Mouse (Mus musculus): ENCODE results near the gene Fmo6. TPM values are rescaled to one million over a fixed set of nuclear protein-coding genes. Genes with fewer than 3 reads are reported as not detected.
A peak's percentile ranks its signal among the peaks of the same experiment; 100 is the strongest.

Fmo6 gene
- 0.15 TPM in 1 of 2 replicates, not detected in the other for polyA plus RNA-seq (2015; fragmentation: Nextera tagmentation; extraction: Ambion mirVana)

DNA sequence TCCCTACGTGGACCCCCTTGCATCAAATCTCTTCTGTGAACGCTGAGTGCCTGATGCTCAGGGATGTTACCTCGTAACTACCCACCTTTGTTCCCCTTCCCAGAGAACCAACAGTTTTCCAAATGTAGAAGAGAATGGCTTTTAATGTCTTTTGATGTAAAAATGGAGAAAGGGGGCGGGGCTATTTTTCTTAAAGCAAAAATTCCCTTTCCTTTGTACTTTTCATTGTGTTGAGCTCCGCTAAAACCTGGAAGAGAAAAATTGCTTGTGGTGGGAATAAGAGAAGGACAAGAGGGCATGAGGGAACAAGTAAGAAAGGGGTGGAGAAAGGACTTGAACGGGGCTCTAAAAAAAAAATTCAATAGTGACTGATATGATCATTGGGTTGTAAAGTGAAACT lies at the start of gene Fmo6:
Gene Fmo6 (minus strand): TSS at position 101 of the 400 bp plus-strand sequence.
- no peaks in the 10 kb centered on the region for H3K4me1 ChIP-seq (replicated peaks; ENCODE audit: insufficient read depth, low read length)
- ATAC-seq (replicated peaks; ENCODE audit: low FRiP score, low read depth) (no peak), DNase-seq (ENCODE audit: low spot score) (no peak)
- no peak within 1 kb of the TSS for H3K9ac ChIP-seq (ENCODE audit: low read depth, low read length)
- H3K4me2 ChIP-seq (ENCODE audit: low read length) = no peak within 1 kb of the TSS
- no peaks in the 10 kb centered on the region for H3K9me3 ChIP-seq (replicated peaks; ENCODE audit: low read length)
- WGBS = 77% methylated on average over 6 of the region's 6 CpGs
- no peaks in the 10 kb centered on the region for H3K27me3 ChIP-seq (ENCODE audit: insufficient read depth, low read length)
- no peaks in the 10 kb centered on the region for H3K36me3 ChIP-seq (ENCODE audit: insufficient read depth, low read length)
- peak within 1 kb of the TSS; percentile 66 for H3K27ac ChIP-seq
- TF ChIP-seq CTCF (IDR thresholded peaks at IDR 0.05; ENCODE audit: low read depth) = no peak
- H3K4me3 ChIP-seq (replicated peaks; ENCODE audit: low read depth, low read length) = no peak within 1 kb of the TSS

DNA sequence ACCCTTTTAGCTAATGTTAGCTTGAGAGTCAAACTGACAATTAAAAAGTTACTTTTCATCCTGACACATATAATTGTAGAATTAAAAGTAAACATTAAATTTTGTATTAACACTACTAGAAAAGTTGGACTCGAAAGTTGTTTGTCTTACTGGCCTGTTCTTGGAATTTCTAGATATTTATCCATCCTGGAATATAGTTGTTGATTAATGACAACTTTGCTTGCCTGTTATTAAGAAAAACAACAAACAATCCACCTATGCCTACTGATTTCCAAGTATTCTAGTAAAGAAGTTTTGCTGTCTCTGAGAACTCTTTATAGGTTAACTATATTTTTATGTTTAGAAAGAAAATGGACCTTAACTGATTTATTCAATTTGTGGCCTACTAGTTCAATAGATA lies 49.5 kb upstream of the Fmo6 start:
- no peaks in the 10 kb centered on the region for H3K27me3 ChIP-seq (ENCODE audit: insufficient read depth, low read length)
- no peak for TF ChIP-seq CTCF (IDR thresholded peaks at IDR 0.05; ENCODE audit: low read depth)
- ATAC-seq (replicated peaks; ENCODE audit: low FRiP score, low read depth) = no peak

DNA sequence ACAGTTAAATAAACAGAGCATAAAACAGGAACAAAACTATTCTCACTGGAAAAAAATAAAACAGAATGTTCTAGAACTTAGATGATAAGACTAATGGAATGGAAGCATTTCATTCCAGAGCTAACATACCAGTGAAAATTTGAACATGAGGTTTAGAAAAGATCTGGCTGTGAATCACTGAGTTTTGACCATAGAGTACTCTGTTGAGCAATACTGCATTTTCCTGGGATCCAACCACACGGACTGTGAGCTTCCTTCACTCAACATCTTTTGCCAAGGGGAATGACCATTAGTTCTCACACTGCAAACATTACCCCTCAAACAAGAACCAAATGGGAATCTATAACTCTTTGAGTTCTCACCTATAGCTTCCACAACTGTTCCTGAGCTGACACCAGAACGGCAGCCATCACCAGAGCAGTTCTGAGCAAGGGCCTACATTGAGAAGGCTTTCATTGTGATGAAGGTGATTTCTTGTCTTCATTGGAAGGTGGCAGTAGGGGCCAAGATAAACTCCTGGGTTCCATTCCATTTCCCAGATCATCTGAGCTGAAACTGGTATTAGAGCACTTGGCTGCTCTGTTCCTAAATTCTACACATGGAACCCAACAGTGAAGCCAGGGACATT lies 48.9 kb upstream of the Fmo6 start:
- TF ChIP-seq CTCF (IDR thresholded peaks at IDR 0.05; ENCODE audit: low read depth) = no peak
- H3K4me3 ChIP-seq (replicated peaks; ENCODE audit: low read depth, low read length) = no peak overlapping the region
- H3K27me3 ChIP-seq (ENCODE audit: insufficient read depth, low read length) = no peaks in the 10 kb centered on the region
- H3K4me2 ChIP-seq (ENCODE audit: low read length) = no peak overlapping the region
- no peaks in the 10 kb centered on the region for H3K9me3 ChIP-seq (replicated peaks; ENCODE audit: low read length)
- H3K36me3 ChIP-seq (ENCODE audit: insufficient read depth, low read length) = no peaks in the 10 kb centered on the region
- no peaks in the 10 kb centered on the region for H3K4me1 ChIP-seq (replicated peaks; ENCODE audit: insufficient read depth, low read length)
- no peak overlapping the region for H3K27ac ChIP-seq
- no peak for ATAC-seq (replicated peaks; ENCODE audit: low FRiP score, low read depth)
- no peak for DNase-seq (ENCODE audit: low spot score)
- 84% methylated on average over 2 of the region's 2 CpGs for WGBS
- no peak overlapping the region for H3K9ac ChIP-seq (ENCODE audit: low read depth, low read length)

More for the DNA sequence above, 49.5 kb upstream of the Fmo6 start:
- DNase-seq (ENCODE audit: low spot score) = peak; percentile 42
- Histone ChIP-seq H3K36me3 (ENCODE audit: insufficient read depth, low read length) (no peaks in the 10 kb centered on the region), H3K4me2 (ENCODE audit: low read length) (no peak overlapping the region), H3K27ac (no peak overlapping the region), H3K9me3 (replicated peaks; ENCODE audit: low read length) (no peaks in the 10 kb centered on the region), H3K4me3 (replicated peaks; ENCODE audit: low read depth, low read length) (no peak overlapping the region), H3K4me1 (replicated peaks; ENCODE audit: insufficient read depth, low read length) (no peaks in the 10 kb centered on the region), H3K9ac (ENCODE audit: low read depth, low read length) (no peak overlapping the region)
- 74% methylated on average over 1 of the region's 1 CpGs for WGBS

DNA sequence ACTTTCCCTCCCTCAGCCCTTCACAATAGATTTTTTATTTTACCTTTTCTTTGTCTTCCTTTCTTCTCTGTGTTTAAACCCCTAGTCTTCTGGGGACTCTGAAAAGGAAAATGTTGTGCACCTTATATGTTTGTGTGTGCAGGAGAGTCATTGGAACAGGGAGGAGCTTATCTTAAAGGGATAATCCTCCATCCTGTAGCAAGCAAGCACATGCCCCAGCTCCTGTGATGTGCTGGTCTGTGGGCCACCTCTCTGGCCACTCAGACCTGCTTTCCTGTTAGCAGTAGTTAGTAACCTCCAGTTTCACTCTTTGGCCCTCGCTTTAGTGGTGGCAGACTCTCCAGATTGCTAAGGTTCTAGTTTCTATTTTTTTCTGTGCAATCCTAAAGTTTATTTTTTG lies 47.1 kb upstream of the Fmo6 start, which contains the start of gene Fmo3:
Gene Fmo3 (minus strand): TSS at position 101 of the 400 bp plus-strand sequence.
- no peak within 1 kb of the TSS for H3K4me3 ChIP-seq (replicated peaks; ENCODE audit: low read depth, low read length)
- 73% methylated on average over 1 of the region's 1 CpGs for WGBS
- no peaks in the 10 kb centered on the region for H3K36me3 ChIP-seq (ENCODE audit: insufficient read depth, low read length)
- H3K27me3 ChIP-seq (ENCODE audit: insufficient read depth, low read length) = no peaks in the 10 kb centered on the region
- no peak within 1 kb of the TSS for H3K9ac ChIP-seq (ENCODE audit: low read depth, low read length)
- no peaks in the 10 kb centered on the region for H3K4me1 ChIP-seq (replicated peaks; ENCODE audit: insufficient read depth, low read length)
- DNase-seq (ENCODE audit: low spot score) (no peak), ATAC-seq (replicated peaks; ENCODE audit: low FRiP score, low read depth) (no peak)
- no peak within 1 kb of the TSS for H3K4me2 ChIP-seq (ENCODE audit: low read length)
- TF ChIP-seq CTCF (IDR thresholded peaks at IDR 0.05; ENCODE audit: low read depth) = no peak
- no peaks in the 10 kb centered on the region for H3K9me3 ChIP-seq (replicated peaks; ENCODE audit: low read length)
- H3K27ac ChIP-seq = no peak within 1 kb of the TSS

DNA sequence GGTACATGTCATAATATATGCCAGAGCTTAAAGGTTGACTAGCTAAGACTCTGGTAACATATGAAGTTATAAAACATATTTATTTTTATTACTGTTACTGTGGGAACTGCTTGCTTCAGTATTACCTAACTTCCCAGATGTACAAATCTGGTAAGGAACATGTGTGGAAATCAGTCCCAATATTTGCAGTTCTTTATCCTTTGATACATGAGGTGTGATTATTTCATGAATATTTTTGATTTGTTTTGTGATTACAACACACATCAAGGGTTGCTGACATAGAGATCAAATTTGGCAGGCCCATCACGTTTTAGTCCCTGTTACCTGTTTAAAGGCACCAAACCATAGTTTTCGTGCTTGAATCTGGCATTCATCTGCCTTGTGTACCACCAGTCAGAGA lies 26.2 kb upstream of the Fmo6 start:
- ATAC-seq (replicated peaks; ENCODE audit: low FRiP score, low read depth) (no peak), DNase-seq (ENCODE audit: low spot score) (no peak)
- Histone ChIP-seq H3K4me1 (replicated peaks; ENCODE audit: insufficient read depth, low read length) (no peaks in the 10 kb centered on the region), H3K36me3 (ENCODE audit: insufficient read depth, low read length) (no peaks in the 10 kb centered on the region), H3K4me3 (replicated peaks; ENCODE audit: low read depth, low read length) (no peak overlapping the region), H3K9me3 (replicated peaks; ENCODE audit: low read length) (no peaks in the 10 kb centered on the region), H3K4me2 (ENCODE audit: low read length) (no peak overlapping the region), H3K27me3 (ENCODE audit: insufficient read depth, low read length) (no peaks in the 10 kb centered on the region), H3K27ac (no peak overlapping the region), H3K9ac (ENCODE audit: low read depth, low read length) (no peak overlapping the region)
- TF ChIP-seq CTCF (IDR thresholded peaks at IDR 0.05; ENCODE audit: low read depth) = no peak
- WGBS = 64% methylated on average over 2 of the region's 2 CpGs

DNA sequence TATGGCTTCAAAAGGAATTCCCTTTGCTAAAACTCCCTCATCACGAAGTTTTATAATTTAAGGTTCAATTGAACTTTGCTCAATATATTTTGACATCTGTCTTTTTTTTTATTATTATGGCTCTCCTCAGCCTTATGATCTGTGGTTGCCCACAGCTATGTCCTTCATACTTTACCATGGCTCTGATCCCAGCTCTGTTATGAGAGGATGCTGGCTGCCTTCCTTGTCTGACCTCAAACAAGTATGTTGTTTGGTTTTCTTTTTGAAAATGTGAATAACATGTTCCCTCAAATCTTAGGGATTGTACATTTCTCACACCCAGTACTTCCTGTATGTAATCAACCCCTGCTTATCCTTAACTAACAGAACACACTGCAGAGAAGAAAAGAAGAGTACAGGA lies 20.1 kb upstream of the Fmo6 start:
- H3K27me3 ChIP-seq (ENCODE audit: insufficient read depth, low read length) = no peaks in the 10 kb centered on the region
- H3K9me3 ChIP-seq (replicated peaks; ENCODE audit: low read length) = no peaks in the 10 kb centered on the region
- H3K4me1 ChIP-seq (replicated peaks; ENCODE audit: insufficient read depth, low read length) = no peaks in the 10 kb centered on the region
- H3K36me3 ChIP-seq (ENCODE audit: insufficient read depth, low read length) = no peaks in the 10 kb centered on the region
- WGBS = 62% methylated on average over 1 of the region's 1 CpGs
- no peak overlapping the region for H3K9ac ChIP-seq (ENCODE audit: low read depth, low read length)
- no peak for TF ChIP-seq CTCF (IDR thresholded peaks at IDR 0.05; ENCODE audit: low read depth)
- DNase-seq (ENCODE audit: low spot score) (no peak), ATAC-seq (replicated peaks; ENCODE audit: low FRiP score, low read depth) (no peak)
- H3K27ac ChIP-seq = no peak overlapping the region
- H3K4me2 ChIP-seq (ENCODE audit: low read length) = no peak overlapping the region
- H3K4me3 ChIP-seq (replicated peaks; ENCODE audit: low read depth, low read length) = no peak overlapping the region

DNA sequence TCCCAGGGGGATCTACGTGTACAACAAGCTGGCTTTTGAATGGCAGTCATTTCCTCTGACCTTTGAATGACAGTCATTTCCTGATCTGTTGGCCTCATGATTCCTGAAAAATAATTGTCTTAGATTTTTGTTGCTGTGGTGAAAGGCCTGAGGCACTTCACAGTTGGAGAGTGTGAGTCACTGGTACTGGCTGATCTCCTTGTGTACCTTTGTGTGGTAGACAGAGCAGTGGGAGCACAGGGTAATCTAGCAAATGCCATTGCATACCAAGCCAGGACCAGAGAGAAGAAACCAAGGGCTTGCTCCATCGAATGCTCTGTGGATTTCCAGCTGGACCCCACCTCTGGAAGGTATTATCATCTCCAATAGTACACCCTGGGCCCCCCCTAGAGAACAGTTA lies 15.8 kb upstream of the Fmo6 start:
- Histone ChIP-seq H3K9ac (ENCODE audit: low read depth, low read length) (no peak overlapping the region), H3K4me1 (replicated peaks; ENCODE audit: insufficient read depth, low read length) (no peaks in the 10 kb centered on the region), H3K4me2 (ENCODE audit: low read length) (no peak overlapping the region), H3K4me3 (replicated peaks; ENCODE audit: low read depth, low read length) (no peak overlapping the region), H3K36me3 (ENCODE audit: insufficient read depth, low read length) (no peaks in the 10 kb centered on the region), H3K27me3 (ENCODE audit: insufficient read depth, low read length) (no peaks in the 10 kb centered on the region), H3K27ac (no peak overlapping the region), H3K9me3 (replicated peaks; ENCODE audit: low read length) (no peaks in the 10 kb centered on the region)
- DNase-seq (ENCODE audit: low spot score) = no peak
- ATAC-seq (replicated peaks; ENCODE audit: low FRiP score, low read depth) = no peak
- TF ChIP-seq CTCF (IDR thresholded peaks at IDR 0.05; ENCODE audit: low read depth) = no peak
- 68% methylated on average over 2 of the region's 2 CpGs for WGBS
